Mouse (Mus musculus) heart, adult 2 months (tissue): ENCODE results near the gene Hes2. TPM values are rescaled to one million over a fixed set of nuclear protein-coding genes. Genes with fewer than 3 reads are reported as not detected.

Source experiments
- DNase-seq, 2 experiments: peaks; one replicate each; pipeline ENCODE4 v3.0.0; 2021
- H3K27ac ChIP-seq: fragments of 200-600 bp; 2 replicates; pipeline ENCODE4 v1.8.1; 2022
- H3K27me3 ChIP-seq: fragments of 200-500 bp; 2 replicates; pipeline ENCODE4 v1.6.1; 2012; ENCODE audit warnings: mild to moderate bottlenecking, low read length, inconsistent platforms, mixed read lengths; ENCODE audit not compliant: control insufficient read depth, insufficient read depth
- H3K36me3 ChIP-seq: fragments of 200-500 bp; 2 replicates; pipeline ENCODE4 v1.6.1; 2012; ENCODE audit warnings: low read length, inconsistent platforms; ENCODE audit not compliant: control insufficient read depth, insufficient read depth
- H3K4me1 ChIP-seq: fragments of 200-500 bp; 2 replicates; pipeline ENCODE4 v1.6.1; 2011; ENCODE audit warnings: low read length; ENCODE audit not compliant: control insufficient read depth, insufficient read depth
- H3K4me3 ChIP-seq: fragments of 200-600 bp; 2 replicates; pipeline ENCODE4 v1.8.1; 2022
- H3K79me2 ChIP-seq: fragments of 200-500 bp; replicated peaks from 2 replicates; pipeline ENCODE4 v1.6.1; 2012; ENCODE audit warnings: mild to moderate bottlenecking, inconsistent platforms, low read length, moderate library complexity, mixed read lengths; ENCODE audit not compliant: control insufficient read depth, insufficient read depth
- H3K9ac ChIP-seq: fragments of 200-500 bp; 2 replicates; pipeline ENCODE4 v1.6.1; 2012; ENCODE audit warnings: low read depth, mild to moderate bottlenecking, control low read depth, inconsistent platforms, low read length, mixed read lengths
- CTCF ChIP-seq: fragments of 200-600 bp; IDR thresholded peaks from 2 replicates; pipeline ENCODE4 v1.8.1; 2022; ENCODE audit warnings: antibody characterized with exemption, mild to moderate bottlenecking, moderate library complexity
- EP300 ChIP-seq: fragments of 200-500 bp; IDR thresholded peaks from 2 replicates; pipeline ENCODE4 v1.6.1; 2011; ENCODE audit warnings: low read depth, low read length, control low read depth; ENCODE audit not compliant: insufficient read depth
- POLR2A ChIP-seq: fragments of 200-500 bp; IDR thresholded peaks from 2 replicates; pipeline ENCODE4 v1.6.1; 2011; ENCODE audit warnings: mild to moderate bottlenecking, low read depth, low read length, control low read depth; ENCODE audit not compliant: insufficient read depth
- WGBS: fragments of 180-500 bp; shearing (Covaris S2); methylation state at CpG from one replicate; pipeline ENCODE4 v1.1.7; 2018; 5-methylcytosine and 5-hydroxymethylcytosine counted together
- intact Hi-C: fragments of 180-260 bp; cut with DNase I; formaldehyde crosslinking; loops from one replicate; pipeline ENCODE4 v1.15.1; 2025
- polyA plus RNA-seq: library from polyadenylated mRNA; depleted of rRNA; stranded (reverse); fragments of >200 nt; gene quantifications from 2 replicates; pipeline ENCODE4 v1.2.3, GENCODE M21; 2012
- total RNA-seq, 2 experiments: library from RNA; stranded (reverse); gene quantifications; 2 replicates each; pipeline ENCODE4 v1.2.3; 2021

Hes2 gene
- total and polyA plus RNA-seq, 3 experiments, result not detected

GRCm38 (mm10) chr4:152178344-152178864 lies 19.7 kb downstream of the Hes2 start:
- WGBS, result under 1% methylated on average over 35 of the region's 35 CpGs
- DNase-seq, result peak; percentile 58 to 67
- intact Hi-C loops, result loop anchor here (10.0 kb wide), 1 partner anchor 316 kb away; no protein-coding TSS in a partner anchor
- no peak for TF ChIP-seq CTCF
- no peak for TF ChIP-seq POLR2A
- TF ChIP-seq EP300, result no peak
- 0 out of 2 replicates have a peak overlapping the region, but pooled peaks have one; percentile 15 for H3K27ac ChIP-seq
- H3K27me3 ChIP-seq, result no peaks in the 10 kb centered on the region
- peak overlapping the region; percentile 56 for H3K9ac ChIP-seq
- no peaks in the 10 kb centered on the region for H3K36me3 ChIP-seq
- peak overlapping the region; percentile 66 for H3K4me3 ChIP-seq
- 0 out of 2 replicates have a peak, but pooled peaks cover 1% of the 10 kb centered on the region for H3K79me2 ChIP-seq
- H3K4me1 ChIP-seq, result peaks cover 4% of the 10 kb centered on the region

- peak overlapping the region; percentile 32; the same call in 1 of the 2 replicates for H3K27ac ChIP-seq
These were observed 20.4 kb downstream of the Hes2 start for GRCm38 (mm10) chr4:152178916-152179705.

GRCm38 (mm10) chr4:152179946-152180660 lies 21.4 kb downstream of the Hes2 start:
- Histone ChIP-seq H3K27me3 (no peaks in the 10 kb centered on the region), H3K9ac (no peak overlapping the region), H3K79me2 (0 out of 2 replicates have a peak, but pooled peaks cover 1% of the 10 kb centered on the region), H3K27ac (peak overlapping the region; percentile 33; the same call in 1 of the 2 replicates), H3K4me1 (peaks cover 6% of the 10 kb centered on the region), H3K36me3 (no peaks in the 10 kb centered on the region), H3K4me3 (no peak overlapping the region)
- peak in 1 of 2 experiments; percentile 60 for DNase-seq
- WGBS, result 60% methylated on average over 16 of the region's 16 CpGs
- intact Hi-C loops, result loop anchor here (10.0 kb wide), 1 partner anchor 315 kb away; no protein-coding TSS in a partner anchor
- peak; percentile 44; the same call in 1 of the 2 replicates for TF ChIP-seq EP300
- no peak for TF ChIP-seq CTCF

More at GRCm38 (mm10) chr4:152178916-152179705, 20.4 kb downstream of the Hes2 start:
- H3K4me1 ChIP-seq, result peaks cover 4% of the 10 kb centered on the region
- TF ChIP-seq CTCF, result no peak
- no peaks in the 10 kb centered on the region for H3K27me3 ChIP-seq
- WGBS, result 38% methylated on average over 16 of the region's 16 CpGs
- peak overlapping the region; percentile 66; the same call in 1 of the 2 replicates for H3K4me3 ChIP-seq
- H3K79me2 ChIP-seq, result 0 out of 2 replicates have a peak, but pooled peaks cover 1% of the 10 kb centered on the region
- intact Hi-C loops, result loop anchor here (10.0 kb wide), 1 partner anchor 316 kb away; no protein-coding TSS in a partner anchor
- no peaks in the 10 kb centered on the region for H3K36me3 ChIP-seq
- no peak for DNase-seq
- no peak overlapping the region for H3K9ac ChIP-seq

- Histone ChIP-seq H3K27ac (no peak overlapping the region), H3K4me3 (no peak overlapping the region), H3K36me3 (no peaks in the 10 kb centered on the region), H3K9ac (no peak overlapping the region), H3K4me1 (peaks cover 19% of the 10 kb centered on the region), H3K79me2 (0 out of 2 replicates have a peak, but pooled peaks cover 1% of the 10 kb centered on the region), H3K27me3 (no peaks in the 10 kb centered on the region)
- DNase-seq, result no peak
- intact Hi-C loops, result no loop called here
- TF ChIP-seq CTCF (no peak), POLR2A (no peak), EP300 (no peak)
- WGBS, result 86% methylated on average over 10 of the region's 10 CpGs
These were observed 23.5 kb downstream of the Hes2 start for GRCm38 (mm10) chr4:152182205-152182604.

- TF ChIP-seq CTCF (peak; percentile 62), EP300 (0 out of 2 replicates have a peak, but pooled peaks have one; percentile 7), POLR2A (no peak)
- H3K9ac ChIP-seq, result no peak overlapping the region
These were observed 25.8 kb downstream of the Hes2 start for GRCm38 (mm10) chr4:152184353-152185035.

More at GRCm38 (mm10) chr4:152184353-152185035, 25.8 kb downstream of the Hes2 start:
- Histone ChIP-seq H3K79me2 (no peaks in the 10 kb centered on the region), H3K27ac (no peak overlapping the region; the same call in 1 of the 2 replicates), H3K36me3 (no peaks in the 10 kb centered on the region), H3K27me3 (no peaks in the 10 kb centered on the region), H3K4me1 (peaks cover 21% of the 10 kb centered on the region), H3K4me3 (no peak overlapping the region)
- 27% methylated on average over 7 of the region's 7 CpGs for WGBS
- intact Hi-C loops, result loop anchor here (2.0 kb wide), 1 partner anchor 28 kb away; no protein-coding TSS in a partner anchor
- DNase-seq, result no peak
